Mouse (Mus musculus) testis, adult 2 months (tissue): Measurements from ENCODE around the gene Rpl34.

Experiments used
- CTCF ChIP-seq: fragments of 200-500 bp; IDR thresholded peaks from 2 replicates; pipeline ENCODE4 v1.5.1; 2012; ENCODE audit warnings: low read depth, mild to moderate bottlenecking, inconsistent platforms, low read length, moderate library complexity; ENCODE audit not compliant: control insufficient read depth, insufficient read depth, insufficient replicate concordance
- POLR2A ChIP-seq: fragments of 200-500 bp; IDR thresholded peaks from 2 replicates; pipeline ENCODE4 v1.6.1; 2012; ENCODE audit warnings: low read depth, mild to moderate bottlenecking, inconsistent platforms, low read length, moderate library complexity; ENCODE audit not compliant: control insufficient read depth

GRCm38 (mm10) chr3:130716555-130716954 lies 13.6 kb downstream of the Rpl34 start:
- no peak for TF ChIP-seq CTCF
- no peak for TF ChIP-seq POLR2A
